Mouse (Mus musculus): Measurements from ENCODE around the gene Mmachc.
"Not testable (repeated sequence)": the region's sequence is repeated elsewhere in the genome, so short reads cannot be mapped to it uniquely, and the experiment has no call there.

Gene Mmachc

GRCm38 (mm10) chr4:116692146-116692545 is 16.1 kb downstream of the Mmachc start:
- DNase-seq (ENCODE audit: low spot score in 2 of 2) = no peak

- no peak for DNase-seq (ENCODE audit: low spot score in 2 of 2)
Measured at GRCm38 (mm10) chr4:116689309-116689876, 18.8 kb downstream of the Mmachc start.

- DNase-seq (ENCODE audit: low spot score in 2 of 2) = no peak
Measured at GRCm38 (mm10) chr4:116687041-116687440, 21.2 kb downstream of the Mmachc start.

- peak; percentile 80 for DNase-seq (ENCODE audit: low spot score in 2 of 2)
Measured at GRCm38 (mm10) chr4:116685402-116686061, 22.7 kb downstream of the Mmachc start, which contains the start of gene Prdx1. TSS of gene Prdx1 (plus strand) at chr4:116685544.

GRCm38 (mm10) chr4:116684665-116685064 is 23.5 kb downstream of the Mmachc start:
- DNase-seq (ENCODE audit: low spot score in 2 of 2) = no peak

GRCm38 (mm10) chr4:116683957-116684356 is 24.2 kb downstream of the Mmachc start:
- DNase-seq (ENCODE audit: low spot score in 2 of 2) = no peak

- DNase-seq (ENCODE audit: low spot score in 2 of 2) = not testable (repeated sequence)
Measured at GRCm38 (mm10) chr4:116680521-116680920, 27.7 kb downstream of the Mmachc start.

- no peak for DNase-seq (ENCODE audit: low spot score in 2 of 2)
Measured at GRCm38 (mm10) chr4:116679141-116679540, 29.1 kb downstream of the Mmachc start.

GRCm38 (mm10) chr4:116677808-116678207 is 30.4 kb downstream of the Mmachc start:
- DNase-seq (ENCODE audit: low spot score in 2 of 2) = no peak

- DNase-seq (ENCODE audit: low spot score in 2 of 2) = no peak
Measured at GRCm38 (mm10) chr4:116676027-116676426, 32.2 kb downstream of the Mmachc start.

- DNase-seq (ENCODE audit: low spot score in 2 of 2) = not testable (repeated sequence)
Measured at GRCm38 (mm10) chr4:116674761-116675160, 33.4 kb downstream of the Mmachc start.

GRCm38 (mm10) chr4:116672785-116673184 is 35.4 kb downstream of the Mmachc start:
- DNase-seq (ENCODE audit: low spot score in 2 of 2) = no peak

- DNase-seq (ENCODE audit: low spot score in 2 of 2) = no peak
Measured at GRCm38 (mm10) chr4:116669291-116669690, 38.9 kb downstream of the Mmachc start.

- DNase-seq (ENCODE audit: low spot score in 2 of 2) = no peak
Measured at GRCm38 (mm10) chr4:116668145-116668544, 40.1 kb downstream of the Mmachc start.

- DNase-seq (ENCODE audit: low spot score in 2 of 2) = no peak
Measured at GRCm38 (mm10) chr4:116666625-116667024, 41.6 kb downstream of the Mmachc start.

GRCm38 (mm10) chr4:116661998-116662397 is 46.2 kb downstream of the Mmachc start:
- DNase-seq (ENCODE audit: low spot score in 2 of 2) = no peak

- DNase-seq (ENCODE audit: low spot score in 2 of 2) = no peak
Measured at GRCm38 (mm10) chr4:116660829-116661228, 47.4 kb downstream of the Mmachc start.

GRCm38 (mm10) chr4:116659916-116660315 is 48.3 kb downstream of the Mmachc start:
- DNase-seq (ENCODE audit: low spot score in 2 of 2) = not testable (repeated sequence)

- no peak for DNase-seq (ENCODE audit: low spot score in 2 of 2)
Measured at GRCm38 (mm10) chr4:116659474-116659873, 48.7 kb downstream of the Mmachc start.

- no peak for DNase-seq (ENCODE audit: low spot score in 2 of 2)
Measured at GRCm38 (mm10) chr4:116657971-116658370, 50.2 kb downstream of the Mmachc start.

GRCm38 (mm10) chr4:116655658-116656057 is 52.5 kb downstream of the Mmachc start:
- no peak for DNase-seq (ENCODE audit: low spot score in 2 of 2)

- DNase-seq (ENCODE audit: low spot score in 2 of 2) = no peak
Measured at GRCm38 (mm10) chr4:116655100-116655499, 53.1 kb downstream of the Mmachc start.

GRCm38 (mm10) chr4:116653228-116653627 is 55.0 kb downstream of the Mmachc start:
- no peak for DNase-seq (ENCODE audit: low spot score in 2 of 2)

Data from right cerebral cortex, postnatal 36 days (tissue).